Mouse (Mus musculus) spleen, adult 2 months (tissue): Measurements from ENCODE around the gene Prim2.

ENCODE experiments used
- CTCF ChIP-seq: fragments of 200-500 bp; IDR thresholded peaks from 2 replicates; pipeline ENCODE4 v1.5.1; 2011; ENCODE audit warnings: mild to moderate bottlenecking, inconsistent platforms; ENCODE audit not compliant: insufficient read depth, insufficient read length, insufficient replicate concordance; ENCODE audit errors: extremely low read depth
- POLR2A ChIP-seq: fragments of 200-500 bp; IDR thresholded peaks from 2 replicates; pipeline ENCODE4 v1.6.1; 2011; ENCODE audit warnings: low read depth, low read length, inconsistent platforms

- no peak for TF ChIP-seq POLR2A
- TF ChIP-seq CTCF = no peak
Observed at GRCm38 (mm10) chr1:33680435-33680834, 10.8 kb upstream of the Prim2 start.
